Mouse (Mus musculus): ENCODE measurements around the gene Nmral1. TPM values are rescaled to one million over a fixed set of nuclear protein-coding genes. Genes with fewer than 3 reads are reported as not detected.
A peak's percentile ranks its signal among the peaks of the same experiment; 100 is the strongest.

Nmral1 gene
- polyA plus RNA-seq, 1 experiment from 2014 or later, result 54.5 TPM

DNA sequence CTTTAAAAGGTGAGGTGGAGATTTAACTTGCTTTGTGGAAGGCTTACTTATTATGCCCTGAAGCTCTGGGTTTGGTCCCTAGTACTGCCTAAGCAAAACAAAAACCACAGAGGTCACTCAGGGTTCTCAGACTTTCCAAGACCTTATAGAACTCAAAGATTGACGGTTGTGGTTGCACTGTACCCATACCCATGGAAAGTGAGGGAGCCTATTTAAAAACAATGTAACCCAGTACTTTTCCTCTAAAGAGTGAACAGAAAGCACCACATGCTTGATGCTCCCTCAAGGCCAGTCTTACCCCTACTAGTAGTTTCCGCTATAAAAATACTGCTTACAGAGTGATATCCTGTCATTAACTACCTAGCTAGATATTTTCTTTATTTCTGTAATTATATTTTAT is 17.1 kb upstream of the Nmral1 start:
- ATAC-seq (ENCODE audit: insufficient number of reproducible peaks, low FRiP score, low TSS enrichment, low read depth), result no peak
- H3K4me2 ChIP-seq, result no peak overlapping the region
- 0 out of 2 replicates have a peak, but pooled peaks cover under 1% of the 10 kb centered on the region for H3K36me3 ChIP-seq
- H3K9ac ChIP-seq, result no peak overlapping the region
- H3K9me3 ChIP-seq, result no peaks in the 10 kb centered on the region
- H3K4me3 ChIP-seq, result no peak overlapping the region
- WGBS, result 70% methylated on average over 2 of the region's 2 CpGs
- no peaks in the 10 kb centered on the region for H3K27me3 ChIP-seq
- no peak overlapping the region for H3K27ac ChIP-seq
- H3K4me1 ChIP-seq, result 0 out of 2 replicates have a peak, but pooled peaks cover 2% of the 10 kb centered on the region

- 50% methylated on average over 3 of the region's 3 CpGs for WGBS
- no peak overlapping the region for H3K4me2 ChIP-seq
- H3K9ac ChIP-seq, result no peak overlapping the region
- H3K9me3 ChIP-seq, result no peaks in the 10 kb centered on the region
- ATAC-seq (ENCODE audit: insufficient number of reproducible peaks, low FRiP score, low TSS enrichment, low read depth), result no peak
- H3K4me1 ChIP-seq, result peaks cover 12% of the 10 kb centered on the region
- H3K27me3 ChIP-seq, result no peaks in the 10 kb centered on the region
- no peak overlapping the region for H3K4me3 ChIP-seq
- H3K27ac ChIP-seq, result no peak overlapping the region
- no peaks in the 10 kb centered on the region for H3K36me3 ChIP-seq
These were observed 11.7 kb upstream of the Nmral1 start for GRCm38 (mm10) chr16:4730776-4731358.

DNA sequence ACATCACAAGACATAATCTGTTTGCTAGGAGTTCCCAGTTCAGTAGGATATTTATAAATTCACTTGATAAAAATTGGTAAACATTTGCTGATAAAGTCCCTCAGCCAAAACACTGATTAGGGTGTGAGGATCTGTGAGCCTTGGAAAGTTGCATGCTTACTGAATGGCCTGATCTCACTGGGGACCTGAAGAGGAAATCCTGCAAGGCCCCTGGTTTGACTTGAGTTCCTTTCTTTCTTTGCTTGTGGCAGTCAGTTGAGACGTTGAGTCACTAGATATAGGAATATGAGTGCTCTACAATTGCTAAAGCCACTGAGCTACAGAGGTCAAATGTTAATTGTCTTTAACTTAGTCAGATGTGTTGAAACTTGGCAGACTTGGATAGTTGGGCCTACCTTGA is 8.8 kb upstream of the Nmral1 start:
- 40% methylated on average over 1 of the region's 1 CpGs for WGBS
- H3K9me3 ChIP-seq, result no peaks in the 10 kb centered on the region
- no peak overlapping the region for H3K9ac ChIP-seq
- H3K4me2 ChIP-seq, result no peak overlapping the region
- no peak overlapping the region for H3K4me3 ChIP-seq
- no peak for ATAC-seq (ENCODE audit: insufficient number of reproducible peaks, low FRiP score, low TSS enrichment, low read depth)
- H3K36me3 ChIP-seq, result no peaks in the 10 kb centered on the region
- H3K27me3 ChIP-seq, result no peaks in the 10 kb centered on the region
- no peak overlapping the region for H3K27ac ChIP-seq
- H3K4me1 ChIP-seq, result peaks cover 17% of the 10 kb centered on the region

DNA sequence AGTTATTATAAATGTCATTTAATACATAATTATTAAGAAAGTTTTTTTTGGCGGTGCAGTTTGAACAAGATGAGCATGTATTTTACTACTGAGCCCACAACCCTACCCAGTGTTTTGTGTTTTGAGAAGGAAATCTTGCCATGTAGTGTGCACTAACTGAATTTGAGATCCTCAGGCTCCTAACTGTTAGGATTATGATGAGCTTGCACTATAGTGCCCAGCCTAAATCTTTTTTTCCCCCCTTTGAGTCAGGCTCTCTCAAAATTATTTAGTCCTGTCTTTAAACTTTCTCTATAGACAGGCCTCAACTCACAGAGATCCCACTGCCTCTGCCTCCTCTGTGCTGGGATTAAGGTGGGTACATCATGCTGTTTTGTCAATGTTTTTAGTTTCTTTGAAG is 8.4 kb upstream of the Nmral1 start:
- no peak for ATAC-seq (ENCODE audit: insufficient number of reproducible peaks, low FRiP score, low TSS enrichment, low read depth)
- Histone ChIP-seq H3K9me3 (no peaks in the 10 kb centered on the region), H3K27me3 (no peaks in the 10 kb centered on the region), H3K9ac (no peak overlapping the region), H3K4me1 (peaks cover 17% of the 10 kb centered on the region), H3K27ac (no peak overlapping the region), H3K4me2 (0 out of 2 replicates have a peak overlapping the region, but pooled peaks have one; percentile 80), H3K4me3 (peak overlapping the region; percentile 94; the same call in 1 of the 2 replicates), H3K36me3 (no peaks in the 10 kb centered on the region)
- WGBS, result 84% methylated on average over 1 of the region's 1 CpGs

DNA sequence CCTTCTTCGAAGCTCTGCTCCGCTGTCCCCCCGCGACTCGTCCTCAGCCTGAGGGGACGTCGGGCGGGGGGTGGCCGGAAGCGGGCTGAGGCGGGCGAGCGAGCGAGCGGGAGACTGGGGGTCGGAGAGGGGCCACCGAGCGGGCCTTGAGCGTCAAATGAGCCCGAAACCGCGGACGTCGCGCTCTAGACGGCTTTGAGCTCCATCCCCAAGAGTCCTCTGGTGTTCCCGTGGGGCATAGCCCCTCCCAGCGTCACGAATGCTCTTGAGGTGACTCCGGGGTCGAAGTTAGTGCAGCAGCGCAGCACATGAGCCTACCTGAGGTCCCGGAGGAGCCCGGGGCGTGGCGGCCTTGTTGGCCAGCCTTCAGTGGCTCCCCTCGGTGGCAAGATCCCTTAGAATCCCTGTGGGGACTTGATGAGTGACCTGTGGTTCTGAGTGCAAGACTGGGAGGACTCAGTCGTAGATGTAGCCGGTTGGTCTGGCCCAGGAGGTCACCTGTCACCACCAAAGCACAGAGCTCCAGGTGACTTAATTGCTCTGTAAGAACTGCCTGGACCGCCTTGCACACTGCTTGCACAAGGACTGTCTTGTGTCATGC is 7.5 kb upstream of the Nmral1 start:
- Histone ChIP-seq H3K36me3 (no peaks in the 10 kb centered on the region), H3K9me3 (no peaks in the 10 kb centered on the region), H3K4me3 (peak overlapping the region; percentile 94), H3K9ac (peak overlapping the region; percentile 95), H3K4me2 (peak overlapping the region; percentile 80), H3K4me1 (peaks cover 16% of the 10 kb centered on the region), H3K27me3 (no peaks in the 10 kb centered on the region), H3K27ac (peak overlapping the region; percentile 89)
- ATAC-seq (ENCODE audit: insufficient number of reproducible peaks, low FRiP score, low TSS enrichment, low read depth), result peak; percentile 19; the same call in 1 of the 2 replicates
- WGBS, result under 1% methylated on average over 40 of the region's 40 CpGs

DNA sequence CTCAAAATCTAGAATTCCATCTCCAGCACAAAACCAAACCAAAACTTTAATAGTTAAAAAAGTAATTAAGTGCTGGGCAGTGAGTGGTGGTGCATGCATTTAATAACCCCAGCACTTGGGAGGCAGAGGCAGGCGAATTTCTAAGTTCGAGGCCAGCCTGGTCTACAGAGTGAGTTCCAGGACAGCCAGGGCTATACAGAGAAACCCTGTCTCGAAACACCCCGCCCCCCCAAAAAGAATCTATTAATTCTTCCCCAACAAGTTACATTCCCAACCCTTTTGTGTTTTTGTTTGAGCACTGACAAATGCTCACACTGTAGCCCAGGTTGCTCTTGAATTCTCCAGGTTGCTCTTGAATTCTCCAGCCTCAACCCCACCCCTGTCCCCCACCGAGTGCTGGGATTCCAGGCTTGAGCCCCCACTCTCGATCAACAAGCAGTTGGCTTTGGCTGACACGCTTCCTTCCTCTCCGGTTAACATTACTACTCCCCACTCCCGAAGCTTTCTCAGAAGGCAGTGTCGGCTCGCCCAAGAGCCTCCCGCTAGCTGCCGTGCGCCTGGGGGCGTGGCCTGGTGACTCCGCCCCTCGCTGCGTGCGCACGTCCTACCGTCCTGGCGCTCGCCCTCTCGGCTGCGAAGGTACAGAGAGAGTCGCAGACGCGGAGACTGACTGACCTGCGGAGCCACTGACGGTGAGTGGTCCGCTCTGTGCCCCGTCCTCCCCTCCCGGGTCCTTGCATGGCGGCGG is 6.8 kb upstream of the Nmral1 start, which contains the start of gene Hmox2:
TSS of gene Hmox2 (plus strand) at position 582 of the 748 bp plus-strand sequence.
- no peaks in the 10 kb centered on the region for H3K9me3 ChIP-seq
- H3K9ac ChIP-seq, result peak within 1 kb of the TSS; percentile 95
- H3K4me3 ChIP-seq, result peak within 1 kb of the TSS; percentile 94
- H3K4me2 ChIP-seq, result peak within 1 kb of the TSS; percentile 80
- H3K36me3 ChIP-seq, result no peaks in the 10 kb centered on the region
- ATAC-seq (ENCODE audit: insufficient number of reproducible peaks, low FRiP score, low TSS enrichment, low read depth), result peak; percentile 92
- H3K27ac ChIP-seq, result peak within 1 kb of the TSS; percentile 89
- 5% methylated on average over 35 of the region's 35 CpGs for WGBS
- H3K4me1 ChIP-seq, result peaks cover 14% of the 10 kb centered on the region
- no peaks in the 10 kb centered on the region for H3K27me3 ChIP-seq

DNA sequence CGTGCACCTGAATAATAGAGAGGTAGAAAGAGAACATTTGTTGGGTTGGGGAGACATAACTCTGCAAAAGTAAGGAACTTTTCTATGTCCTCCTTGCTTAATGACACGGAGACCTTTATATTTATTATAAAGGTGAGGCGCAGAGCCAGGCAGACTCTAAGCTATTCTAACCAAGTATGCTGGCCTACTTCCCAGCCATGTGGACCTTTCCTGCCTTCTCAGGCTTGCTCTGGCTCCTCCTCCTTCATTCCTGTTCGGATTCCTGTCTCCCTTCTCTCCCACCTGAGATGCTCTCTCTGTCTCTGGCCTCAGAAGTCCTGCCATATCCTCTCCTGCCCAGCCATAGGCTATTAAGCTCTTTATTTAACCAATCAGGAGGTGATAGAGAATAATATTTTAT is 6.1 kb upstream of the Nmral1 start:
- H3K9ac ChIP-seq, result no peak overlapping the region
- no peak for ATAC-seq (ENCODE audit: insufficient number of reproducible peaks, low FRiP score, low TSS enrichment, low read depth)
- H3K36me3 ChIP-seq, result no peaks in the 10 kb centered on the region
- WGBS, result 64% methylated on average over 4 of the region's 4 CpGs
- H3K4me1 ChIP-seq, result peaks cover 14% of the 10 kb centered on the region
- no peak overlapping the region for H3K27ac ChIP-seq
- H3K4me3 ChIP-seq, result no peak overlapping the region
- H3K9me3 ChIP-seq, result no peaks in the 10 kb centered on the region
- no peak overlapping the region for H3K4me2 ChIP-seq
- no peaks in the 10 kb centered on the region for H3K27me3 ChIP-seq

DNA sequence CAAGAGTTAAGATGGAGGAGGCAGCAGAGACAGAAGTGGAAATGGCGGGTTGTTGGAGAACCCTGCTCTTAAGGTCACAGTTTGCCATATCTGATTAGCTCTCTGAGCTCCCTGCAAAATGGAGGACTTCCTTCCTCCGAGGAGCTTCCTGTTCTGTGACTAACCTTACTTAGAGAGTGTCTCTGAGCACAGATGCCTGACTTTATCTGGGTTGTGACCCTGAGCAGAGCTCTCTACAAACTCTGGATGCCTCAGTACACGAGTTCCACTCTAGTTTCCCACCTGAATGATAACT is 3.7 kb upstream of the Nmral1 start:
- no peak overlapping the region for H3K4me3 ChIP-seq
- H3K4me1 ChIP-seq, result peaks cover 17% of the 10 kb centered on the region
- no peak overlapping the region for H3K27ac ChIP-seq
- no peaks in the 10 kb centered on the region for H3K27me3 ChIP-seq
- no peak for ATAC-seq (ENCODE audit: insufficient number of reproducible peaks, low FRiP score, low TSS enrichment, low read depth)
- no peaks in the 10 kb centered on the region for H3K36me3 ChIP-seq
- H3K9me3 ChIP-seq, result no peaks in the 10 kb centered on the region
- H3K9ac ChIP-seq, result no peak overlapping the region
- no peak overlapping the region for H3K4me2 ChIP-seq
- WGBS, result 65% methylated on average over 3 of the region's 3 CpGs

GRCm38 (mm10) chr16:4722128-4722914 is 3.2 kb upstream of the Nmral1 start:
- no peaks in the 10 kb centered on the region for H3K9me3 ChIP-seq
- ATAC-seq (ENCODE audit: insufficient number of reproducible peaks, low FRiP score, low TSS enrichment, low read depth), result no peak
- WGBS, result 78% methylated on average over 7 of the region's 7 CpGs
- no peaks in the 10 kb centered on the region for H3K27me3 ChIP-seq
- H3K9ac ChIP-seq, result no peak overlapping the region
- no peaks in the 10 kb centered on the region for H3K36me3 ChIP-seq
- peaks cover 17% of the 10 kb centered on the region for H3K4me1 ChIP-seq
- H3K4me2 ChIP-seq, result no peak overlapping the region
- no peak overlapping the region for H3K4me3 ChIP-seq
- H3K27ac ChIP-seq, result no peak overlapping the region

GRCm38 (mm10) chr16:4717866-4718265 is 1.3 kb downstream of the Nmral1 start:
- Histone ChIP-seq H3K27me3 (no peaks in the 10 kb centered on the region), H3K27ac (no peak overlapping the region), H3K36me3 (peaks cover 34% of the 10 kb centered on the region), H3K9me3 (no peaks in the 10 kb centered on the region), H3K9ac (no peak overlapping the region), H3K4me1 (peaks cover 5% of the 10 kb centered on the region), H3K4me2 (peak overlapping the region; percentile 72), H3K4me3 (peak overlapping the region; percentile 61)
- WGBS, result 52% methylated on average over 3 of the region's 3 CpGs
- no peak for ATAC-seq (ENCODE audit: insufficient number of reproducible peaks, low FRiP score, low TSS enrichment, low read depth)

GRCm38 (mm10) chr16:4713861-4714710 is 5.1 kb downstream of the Nmral1 start:
- Histone ChIP-seq H3K4me1 (peaks cover 5% of the 10 kb centered on the region; the same call in 1 of the 2 replicates), H3K4me2 (no peak overlapping the region), H3K9me3 (no peaks in the 10 kb centered on the region), H3K27me3 (no peaks in the 10 kb centered on the region), H3K9ac (no peak overlapping the region), H3K36me3 (peaks cover 69% of the 10 kb centered on the region), H3K27ac (no peak overlapping the region), H3K4me3 (no peak overlapping the region)
- WGBS, result 88% methylated on average over 17 of the region's 17 CpGs
- ATAC-seq (ENCODE audit: insufficient number of reproducible peaks, low FRiP score, low TSS enrichment, low read depth), result no peak
